Mouse (Mus musculus): ENCODE data around the gene H2afv. TPM values are rescaled to one million over a fixed set of nuclear protein-coding genes. Genes with fewer than 3 reads are reported as not detected.
"Not testable (repeated sequence)": the region's sequence is repeated elsewhere in the genome, so short reads cannot be mapped to it uniquely, and the experiment has no call there.

The H2afv gene
- polyA plus RNA-seq, 1 experiment from 2014 or later: 581 TPM

GRCm38 (mm10) chr11:6468541-6468940 is 24.3 kb upstream of the H2afv start:
- 0 out of 2 replicates have a peak overlapping the region, but pooled peaks have one; percentile 18 for H3K4me2 ChIP-seq
- no peak overlapping the region for H3K4me3 ChIP-seq (ENCODE audit: low read depth, low read length)
- DNase-seq (no peak), ATAC-seq (ENCODE audit: insufficient read depth) (no peak)
- H3K27me3 ChIP-seq (ENCODE audit: insufficient read depth, low read length): no peaks in the 10 kb centered on the region
- no peaks in the 10 kb centered on the region for H3K9me3 ChIP-seq (ENCODE audit: low read depth, low read length)
- H3K27ac ChIP-seq (ENCODE audit: low read depth): no peak overlapping the region
- no peak for TF ChIP-seq CTCF (IDR thresholded peaks at IDR 0.05; ENCODE audit: low read depth)
- 73% methylated on average over 2 of the region's 2 CpGs for WGBS
- H3K36me3 ChIP-seq (ENCODE audit: insufficient read depth): peaks cover 49% of the 10 kb centered on the region
- H3K4me1 ChIP-seq (ENCODE audit: insufficient read depth): peaks cover 23% of the 10 kb centered on the region
- no peak overlapping the region for H3K9ac ChIP-seq

DNA sequence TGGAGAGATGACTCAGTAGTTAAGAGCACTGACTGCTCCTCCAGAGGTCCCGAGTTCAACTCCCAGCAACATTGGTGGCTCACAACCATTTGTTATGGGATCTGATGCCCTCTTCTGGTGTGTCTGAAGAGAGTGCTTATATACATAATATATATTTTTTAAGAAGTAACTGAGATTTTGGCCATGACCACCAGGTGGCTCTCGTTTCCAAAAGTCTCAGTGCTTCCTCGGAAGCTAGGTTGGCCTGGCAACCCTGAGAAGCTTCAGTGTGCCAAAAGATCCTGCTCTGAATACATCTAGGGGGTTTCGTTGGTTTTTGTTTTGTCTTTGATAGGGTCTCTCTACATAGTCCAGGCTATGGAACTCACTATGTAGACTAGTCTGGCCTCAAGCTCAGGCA is 20.9 kb upstream of the H2afv start:
- H3K9me3 ChIP-seq (ENCODE audit: low read depth, low read length): no peaks in the 10 kb centered on the region
- 0 out of 2 replicates have a peak, but pooled peaks cover 11% of the 10 kb centered on the region for H3K4me1 ChIP-seq (ENCODE audit: insufficient read depth)
- H3K27me3 ChIP-seq (ENCODE audit: insufficient read depth, low read length): no peaks in the 10 kb centered on the region
- H3K36me3 ChIP-seq (ENCODE audit: insufficient read depth): peaks cover 31% of the 10 kb centered on the region
- no peak overlapping the region for H3K9ac ChIP-seq
- no peak overlapping the region for H3K4me2 ChIP-seq
- TF ChIP-seq CTCF (IDR thresholded peaks at IDR 0.05; ENCODE audit: low read depth): peak; percentile 72
- DNase-seq (peak; percentile 94), ATAC-seq (ENCODE audit: insufficient read depth) (peak; percentile 73)
- no peak overlapping the region for H3K4me3 ChIP-seq (ENCODE audit: low read depth, low read length)
- WGBS: 31% methylated on average over 4 of the region's 4 CpGs
- H3K27ac ChIP-seq (ENCODE audit: low read depth): no peak overlapping the region

DNA sequence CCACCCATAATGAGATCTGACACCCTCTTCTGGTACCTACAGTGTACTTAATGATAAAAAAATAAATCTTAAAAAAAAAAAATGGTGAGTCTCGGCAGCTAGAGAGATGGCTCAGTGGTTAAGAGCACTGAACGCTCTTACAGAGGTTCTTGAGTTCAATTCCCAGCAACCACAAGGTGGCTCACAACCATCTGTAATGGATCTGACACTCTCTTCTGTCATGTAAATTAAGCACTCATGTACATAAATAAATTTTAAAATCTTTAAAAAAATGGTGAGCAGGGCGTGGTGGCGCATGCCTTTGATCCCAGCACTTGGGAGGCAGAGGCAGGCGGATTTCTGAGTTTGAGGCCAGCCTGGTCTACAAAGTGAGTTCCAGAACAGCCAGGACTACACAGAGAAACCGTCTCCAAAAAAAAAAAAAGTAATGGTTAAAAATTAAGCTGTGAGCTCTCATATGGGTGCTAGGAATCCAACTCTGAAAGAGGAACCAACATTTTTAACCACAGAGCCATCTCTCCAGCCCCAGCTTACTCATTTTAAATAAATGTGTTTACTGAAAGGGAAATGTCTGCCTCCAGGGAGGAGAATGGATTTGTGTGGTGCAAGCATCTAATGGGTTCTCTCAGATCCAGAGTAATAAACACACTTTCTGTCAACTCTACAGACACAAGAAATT is 19.1 kb upstream of the H2afv start:
- ATAC-seq (ENCODE audit: insufficient read depth) (no peak), DNase-seq (no peak)
- H3K27ac ChIP-seq (ENCODE audit: low read depth): no peak overlapping the region
- no peak overlapping the region for H3K4me2 ChIP-seq
- H3K9ac ChIP-seq: no peak overlapping the region
- H3K4me3 ChIP-seq (ENCODE audit: low read depth, low read length): no peak overlapping the region
- H3K27me3 ChIP-seq (ENCODE audit: insufficient read depth, low read length): no peaks in the 10 kb centered on the region
- no peak for TF ChIP-seq CTCF (IDR thresholded peaks at IDR 0.05; ENCODE audit: low read depth)
- 82% methylated on average over 6 of the region's 6 CpGs for WGBS
- H3K4me1 ChIP-seq (ENCODE audit: insufficient read depth): 0 out of 2 replicates have a peak, but pooled peaks cover 4% of the 10 kb centered on the region
- peaks cover 27% of the 10 kb centered on the region for H3K36me3 ChIP-seq (ENCODE audit: insufficient read depth)
- H3K9me3 ChIP-seq (ENCODE audit: low read depth, low read length): no peaks in the 10 kb centered on the region

- ATAC-seq (ENCODE audit: insufficient read depth) (no peak), DNase-seq (no peak)
- H3K27ac ChIP-seq (ENCODE audit: low read depth): no peak overlapping the region
- H3K27me3 ChIP-seq (ENCODE audit: insufficient read depth, low read length): no peaks in the 10 kb centered on the region
- WGBS: 74% methylated on average over 6 of the region's 6 CpGs
- H3K4me3 ChIP-seq (ENCODE audit: low read depth, low read length): no peak overlapping the region
- no peak for TF ChIP-seq CTCF (IDR thresholded peaks at IDR 0.05; ENCODE audit: low read depth)
- no peaks in the 10 kb centered on the region for H3K9me3 ChIP-seq (ENCODE audit: low read depth, low read length)
- no peak overlapping the region for H3K9ac ChIP-seq
- H3K4me2 ChIP-seq: no peak overlapping the region
- H3K36me3 ChIP-seq (ENCODE audit: insufficient read depth): no peaks in the 10 kb centered on the region
- no peaks in the 10 kb centered on the region for H3K4me1 ChIP-seq (ENCODE audit: insufficient read depth)
Measured at GRCm38 (mm10) chr11:6456083-6456482, 11.8 kb upstream of the H2afv start.

GRCm38 (mm10) chr11:6448155-6448554 is 3.9 kb upstream of the H2afv start:
- not testable (repeated sequence) for H3K9ac ChIP-seq; H3K4me1 ChIP-seq (ENCODE audit: insufficient read depth); H3K4me2 ChIP-seq; H3K36me3 ChIP-seq (ENCODE audit: insufficient read depth); DNase-seq; H3K4me3 ChIP-seq (ENCODE audit: low read depth, low read length); ATAC-seq (ENCODE audit: insufficient read depth); H3K27ac ChIP-seq (ENCODE audit: low read depth); H3K27me3 ChIP-seq (ENCODE audit: insufficient read depth, low read length); H3K9me3 ChIP-seq (ENCODE audit: low read depth, low read length)
- 91% methylated on average over 5 of the region's 5 CpGs for WGBS

- no peak overlapping the region for H3K9ac ChIP-seq
Measured at GRCm38 (mm10) chr11:6447493-6447892, 3.2 kb upstream of the H2afv start.

DNA sequence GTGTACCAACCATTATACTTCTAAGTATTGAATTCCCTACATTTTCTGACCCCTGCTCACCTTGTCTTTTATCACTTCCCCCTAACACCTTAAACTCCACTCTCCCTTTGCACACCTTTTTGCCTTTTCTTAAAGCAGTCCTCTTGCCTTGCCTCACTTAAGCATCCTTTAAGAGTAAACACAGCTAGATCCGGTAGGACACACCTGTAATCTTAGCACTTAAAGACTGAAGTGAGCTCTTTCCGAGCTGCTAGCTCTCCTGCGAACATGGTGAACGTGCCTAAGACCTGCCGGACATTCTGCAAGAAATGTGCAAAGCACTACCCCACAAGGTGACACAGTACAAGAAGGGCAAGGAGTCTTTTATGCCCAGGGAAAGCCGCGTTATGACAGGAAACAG is 1.7 kb upstream of the H2afv start:
- no peak overlapping the region for H3K9ac ChIP-seq
- H3K9me3 ChIP-seq (ENCODE audit: low read depth, low read length): no peaks in the 10 kb centered on the region
- H3K4me2 ChIP-seq: no peak overlapping the region
- no peak for ATAC-seq (ENCODE audit: insufficient read depth)
- TF ChIP-seq CTCF (IDR thresholded peaks at IDR 0.05; ENCODE audit: low read depth): no peak
- no peak for DNase-seq
- H3K4me1 ChIP-seq (ENCODE audit: insufficient read depth): no peaks in the 10 kb centered on the region
- peaks cover 3% of the 10 kb centered on the region for H3K36me3 ChIP-seq (ENCODE audit: insufficient read depth)
- H3K27me3 ChIP-seq (ENCODE audit: insufficient read depth, low read length): no peaks in the 10 kb centered on the region
- no peak overlapping the region for H3K27ac ChIP-seq (ENCODE audit: low read depth)
- 68% methylated on average over 7 of the region's 7 CpGs for WGBS
- no peak overlapping the region for H3K4me3 ChIP-seq (ENCODE audit: low read depth, low read length)

More at GRCm38 (mm10) chr11:6447493-6447892, 3.2 kb upstream of the H2afv start:
- DNase-seq (no peak), ATAC-seq (ENCODE audit: insufficient read depth) (no peak)
- Histone ChIP-seq H3K4me1 (ENCODE audit: insufficient read depth) (no peaks in the 10 kb centered on the region), H3K4me3 (ENCODE audit: low read depth, low read length) (no peak overlapping the region), H3K27me3 (ENCODE audit: insufficient read depth, low read length) (no peaks in the 10 kb centered on the region), H3K4me2 (no peak overlapping the region), H3K27ac (ENCODE audit: low read depth) (no peak overlapping the region), H3K9me3 (ENCODE audit: low read depth, low read length) (no peaks in the 10 kb centered on the region), H3K36me3 (ENCODE audit: insufficient read depth) (no peaks in the 10 kb centered on the region)
- TF ChIP-seq CTCF (IDR thresholded peaks at IDR 0.05; ENCODE audit: low read depth): no peak
- WGBS: 63% methylated on average over 4 of the region's 4 CpGs

Data from lung, embryonic 14.5 days (tissue).